Mouse (Mus musculus): ENCODE measurements around the gene Snurf.

Snurf gene

GRCm38 (mm10) chr7:60004606-60005330, at the start of gene Snurf, which contains the start of gene Gm38393:
TSS of gene Snurf (minus strand) at chr7:60005049.
TSS of gene Gm38393 (minus strand) at chr7:60005064.
- in situ Hi-C loops (cut with MboI; ENCODE audit: low sequenced_read_pairs) = no loop called here

- in situ Hi-C loops (cut with MboI; ENCODE audit: low sequenced_read_pairs) = no loop called here
Measured at GRCm38 (mm10) chr7:60047481-60048201, 42.8 kb upstream of the Snurf start.

- in situ Hi-C loops (cut with MboI; ENCODE audit: low sequenced_read_pairs) = no loop called here
Measured at GRCm38 (mm10) chr7:60013186-60013585, 8.3 kb upstream of the Snurf start.

- in situ Hi-C loops (cut with MboI; ENCODE audit: low sequenced_read_pairs) = no loop called here
Measured at GRCm38 (mm10) chr7:60007727-60008360, 3.0 kb upstream of the Snurf start.

- in situ Hi-C loops (cut with MboI; ENCODE audit: low sequenced_read_pairs) = no loop called here
Measured at GRCm38 (mm10) chr7:60006262-60006661, 1.4 kb upstream of the Snurf start.

GRCm38 (mm10) chr7:60003921-60004605, 786 bp downstream of the Snurf start:
- in situ Hi-C loops (cut with MboI; ENCODE audit: low sequenced_read_pairs) = no loop called here

- in situ Hi-C loops (cut with MboI; ENCODE audit: low sequenced_read_pairs) = no loop called here
Measured at GRCm38 (mm10) chr7:60003006-60003865, 1.6 kb downstream of the Snurf start.

- in situ Hi-C loops (cut with MboI; ENCODE audit: low sequenced_read_pairs) = no loop called here
Measured at GRCm38 (mm10) chr7:59978646-59979045, 26.2 kb downstream of the Snurf start.
